Mouse (Mus musculus): Measurements from ENCODE around the gene Ceacam5.

Gene Ceacam5

DNA sequence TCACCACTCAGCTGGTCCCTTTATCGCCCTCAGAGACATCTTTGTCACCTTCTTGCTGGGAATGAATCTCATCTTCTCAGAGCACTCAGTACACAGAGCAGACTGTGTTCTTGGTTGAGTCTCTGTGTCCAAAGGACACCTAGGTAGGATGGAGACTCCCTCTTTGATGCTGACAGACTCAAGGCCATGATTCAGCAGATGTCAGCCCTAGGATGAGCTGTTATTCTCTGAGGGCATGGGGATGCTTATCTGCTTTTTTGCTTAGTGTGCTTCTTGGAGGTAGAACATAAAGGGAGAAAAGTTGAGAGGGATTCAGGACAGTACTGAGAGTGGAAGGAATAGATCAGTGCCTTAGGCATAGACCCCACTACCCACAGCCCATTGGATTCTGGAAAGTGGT, at the start of gene Ceacam5:
Gene Ceacam5, plus strand, starts transcription at position 301 of the 400 bp plus-strand sequence.
- no peak for DNase-seq (ENCODE audit: low read depth)
